Mouse (Mus musculus) liver, embryonic 15.5 days (tissue): Measurements from ENCODE around the gene Taf9b. TPM values are rescaled to one million over a fixed set of nuclear protein-coding genes. Genes with fewer than 3 reads are reported as not detected.

Experiments
- polyA plus RNA-seq: library from polyadenylated mRNA; unstranded; fragments of >200 nt; fragmentation: Nextera tagmentation; extraction: Ambion mirVana; gene quantifications from 2 replicates; pipeline ENCODE4 v1.2.1, GENCODE M21; 2015

Gene Taf9b
- polyA plus RNA-seq, 1 experiment from 2014 or later, result 4.2 TPM

Other genes starting within 250 kb of the Taf9b start
- gene Magt1, start 209.3 kb downstream of the Taf9b start, polyA plus RNA-seq, result 29.1 and 30.3 TPM in 2 replicates
- gene Cox7b, start 205.5 kb downstream of the Taf9b start, polyA plus RNA-seq, result 205 and 265 TPM in 2 replicates
- gene Atp7a, start 193.9 kb downstream of the Taf9b start, polyA plus RNA-seq, result 9.4 and 11.5 TPM in 2 replicates
- 1.4 TPM in 2 replicates for gene Tlr13, start 78.0 kb downstream of the Taf9b start, polyA plus RNA-seq
- 163 and 170 TPM in 2 replicates for gene Pgk1, start 34.1 kb downstream of the Taf9b start, polyA plus RNA-seq
- gene Fnd3c2, start 34.2 kb upstream of the Taf9b start, polyA plus RNA-seq, result not detected in 2 replicates